Mouse (Mus musculus): ENCODE results near the gene Adamts16. TPM values are rescaled to one million over a fixed set of nuclear protein-coding genes. Genes with fewer than 3 reads are reported as not detected.

The Adamts16 gene
- polyA plus RNA-seq, 1 experiment from 2014 or later, result 2.0 TPM

GRCm38 (mm10) chr13:70726249-70726648 lies 115.4 kb downstream of the Adamts16 start:
- no peak for ATAC-seq (ENCODE audit: insufficient number of reproducible peaks, low FRiP score, low TSS enrichment, low read depth)
- 82% methylated on average over 3 of the region's 3 CpGs for WGBS

GRCm38 (mm10) chr13:70724635-70725034 lies 117.0 kb downstream of the Adamts16 start:
- Histone ChIP-seq H3K9ac (no peak overlapping the region), H3K36me3 (no peaks in the 10 kb centered on the region), H3K4me3 (no peak overlapping the region), H3K9me3 (no peaks in the 10 kb centered on the region), H3K4me1 (no peaks in the 10 kb centered on the region), H3K27me3 (no peaks in the 10 kb centered on the region), H3K27ac (no peak overlapping the region; the same call in 1 of the 2 replicates), H3K4me2 (no peak overlapping the region)
- no peak for ATAC-seq (ENCODE audit: insufficient number of reproducible peaks, low FRiP score, low TSS enrichment, low read depth)
- 57% methylated on average over 3 of the region's 3 CpGs for whole genome bisulfite sequencing

More at GRCm38 (mm10) chr13:70726249-70726648, 115.4 kb downstream of the Adamts16 start:
- Histone ChIP-seq H3K27ac (no peak overlapping the region), H3K36me3 (no peaks in the 10 kb centered on the region), H3K9me3 (no peaks in the 10 kb centered on the region), H3K4me3 (no peak overlapping the region), H3K27me3 (no peaks in the 10 kb centered on the region), H3K9ac (no peak overlapping the region), H3K4me2 (no peak overlapping the region), H3K4me1 (peaks cover 6% of the 10 kb centered on the region; the same call in 1 of the 2 replicates)

GRCm38 (mm10) chr13:70724108-70724622 lies 117.4 kb downstream of the Adamts16 start:
- H3K9me3 ChIP-seq, result no peaks in the 10 kb centered on the region
- no peak for ATAC-seq (ENCODE audit: insufficient number of reproducible peaks, low FRiP score, low TSS enrichment, low read depth)
- H3K4me2 ChIP-seq, result no peak overlapping the region
- H3K4me1 ChIP-seq, result no peaks in the 10 kb centered on the region
- WGBS, result 58% methylated on average over 2 of the region's 2 CpGs
- no peak overlapping the region for H3K4me3 ChIP-seq
- no peak overlapping the region for H3K9ac ChIP-seq
- H3K27ac ChIP-seq, result no peak overlapping the region
- H3K36me3 ChIP-seq, result no peaks in the 10 kb centered on the region
- no peaks in the 10 kb centered on the region for H3K27me3 ChIP-seq

GRCm38 (mm10) chr13:70719994-70720393 lies 121.6 kb downstream of the Adamts16 start:
- 70% methylated on average over 1 of the region's 1 CpGs for WGBS
- H3K9me3 ChIP-seq, result no peaks in the 10 kb centered on the region
- ATAC-seq (ENCODE audit: insufficient number of reproducible peaks, low FRiP score, low TSS enrichment, low read depth), result no peak

GRCm38 (mm10) chr13:70718814-70719213 lies 122.8 kb downstream of the Adamts16 start:
- no peak for ATAC-seq (ENCODE audit: insufficient number of reproducible peaks, low FRiP score, low TSS enrichment, low read depth)
- H3K27ac ChIP-seq, result no peak overlapping the region

More at GRCm38 (mm10) chr13:70719994-70720393, 121.6 kb downstream of the Adamts16 start:
- no peaks in the 10 kb centered on the region for H3K27me3 ChIP-seq
- H3K36me3 ChIP-seq, result no peaks in the 10 kb centered on the region
- H3K4me1 ChIP-seq, result no peaks in the 10 kb centered on the region
- H3K27ac ChIP-seq, result no peak overlapping the region
- H3K4me2 ChIP-seq, result no peak overlapping the region
- no peak overlapping the region for H3K4me3 ChIP-seq
- no peak overlapping the region for H3K9ac ChIP-seq

GRCm38 (mm10) chr13:70716022-70716421 lies 125.6 kb downstream of the Adamts16 start:
- no peaks in the 10 kb centered on the region for H3K9me3 ChIP-seq
- no peaks in the 10 kb centered on the region for H3K4me1 ChIP-seq
- no peak overlapping the region for H3K4me3 ChIP-seq
- ATAC-seq (ENCODE audit: insufficient number of reproducible peaks, low FRiP score, low TSS enrichment, low read depth), result no peak
- no peaks in the 10 kb centered on the region for H3K27me3 ChIP-seq
- H3K36me3 ChIP-seq, result no peaks in the 10 kb centered on the region
- 65% methylated on average over 5 of the region's 5 CpGs for WGBS
- H3K27ac ChIP-seq, result no peak overlapping the region
- H3K9ac ChIP-seq, result no peak overlapping the region
- no peak overlapping the region for H3K4me2 ChIP-seq

More at GRCm38 (mm10) chr13:70718814-70719213, 122.8 kb downstream of the Adamts16 start:
- H3K4me1 ChIP-seq, result no peaks in the 10 kb centered on the region
- WGBS, result 76% methylated on average over 2 of the region's 2 CpGs
- H3K27me3 ChIP-seq, result no peaks in the 10 kb centered on the region
- H3K4me2 ChIP-seq, result no peak overlapping the region
- no peaks in the 10 kb centered on the region for H3K36me3 ChIP-seq
- H3K9me3 ChIP-seq, result no peaks in the 10 kb centered on the region
- H3K9ac ChIP-seq, result no peak overlapping the region
- no peak overlapping the region for H3K4me3 ChIP-seq

- no peak overlapping the region for H3K4me2 ChIP-seq
- H3K27ac ChIP-seq, result no peak overlapping the region
- no peaks in the 10 kb centered on the region for H3K4me1 ChIP-seq
- no peaks in the 10 kb centered on the region for H3K36me3 ChIP-seq
- ATAC-seq (ENCODE audit: insufficient number of reproducible peaks, low FRiP score, low TSS enrichment, low read depth), result no peak
- 78% methylated on average over 7 of the region's 7 CpGs for WGBS
- H3K4me3 ChIP-seq, result no peak overlapping the region
- H3K9ac ChIP-seq, result no peak overlapping the region
- no peaks in the 10 kb centered on the region for H3K27me3 ChIP-seq
- no peaks in the 10 kb centered on the region for H3K9me3 ChIP-seq
These were observed 127.4 kb downstream of the Adamts16 start for GRCm38 (mm10) chr13:70714081-70714775.

- no peaks in the 10 kb centered on the region for H3K27me3 ChIP-seq
- no peaks in the 10 kb centered on the region for H3K4me1 ChIP-seq
- no peak overlapping the region for H3K27ac ChIP-seq
- H3K9ac ChIP-seq, result no peak overlapping the region
- 60% methylated on average over 5 of the region's 5 CpGs for WGBS
- ATAC-seq (ENCODE audit: insufficient number of reproducible peaks, low FRiP score, low TSS enrichment, low read depth), result no peak
- H3K36me3 ChIP-seq, result no peaks in the 10 kb centered on the region
- no peak overlapping the region for H3K4me2 ChIP-seq
- no peaks in the 10 kb centered on the region for H3K9me3 ChIP-seq
- H3K4me3 ChIP-seq, result no peak overlapping the region
These were observed 128.3 kb downstream of the Adamts16 start for GRCm38 (mm10) chr13:70713331-70713730.

GRCm38 (mm10) chr13:70707158-70707854 lies 134.3 kb downstream of the Adamts16 start:
- Histone ChIP-seq H3K36me3 (no peaks in the 10 kb centered on the region), H3K9me3 (no peaks in the 10 kb centered on the region), H3K27me3 (no peaks in the 10 kb centered on the region), H3K27ac (no peak overlapping the region), H3K9ac (no peak overlapping the region), H3K4me1 (no peaks in the 10 kb centered on the region), H3K4me2 (no peak overlapping the region), H3K4me3 (no peak overlapping the region)
- no peak for ATAC-seq (ENCODE audit: insufficient number of reproducible peaks, low FRiP score, low TSS enrichment, low read depth)
- 85% methylated on average over 5 of the region's 5 CpGs for WGBS

GRCm38 (mm10) chr13:70702904-70703303 lies 138.7 kb downstream of the Adamts16 start:
- Histone ChIP-seq H3K9ac (no peak overlapping the region), H3K4me3 (no peak overlapping the region), H3K36me3 (no peaks in the 10 kb centered on the region), H3K4me1 (no peaks in the 10 kb centered on the region), H3K4me2 (no peak overlapping the region), H3K27me3 (no peaks in the 10 kb centered on the region), H3K27ac (no peak overlapping the region), H3K9me3 (no peaks in the 10 kb centered on the region)
- no peak for ATAC-seq (ENCODE audit: insufficient number of reproducible peaks, low FRiP score, low TSS enrichment, low read depth)
- WGBS, result 12% methylated on average over 4 of the region's 4 CpGs

GRCm38 (mm10) chr13:70698812-70699387 lies 142.7 kb downstream of the Adamts16 start:
- no peaks in the 10 kb centered on the region for H3K4me1 ChIP-seq
- no peak for ATAC-seq (ENCODE audit: insufficient number of reproducible peaks, low FRiP score, low TSS enrichment, low read depth)
- H3K9me3 ChIP-seq, result no peaks in the 10 kb centered on the region
- H3K4me3 ChIP-seq, result no peak overlapping the region
- H3K36me3 ChIP-seq, result no peaks in the 10 kb centered on the region
- no peaks in the 10 kb centered on the region for H3K27me3 ChIP-seq
- no peak overlapping the region for H3K27ac ChIP-seq
- WGBS, result 74% methylated on average over 4 of the region's 4 CpGs
- no peak overlapping the region for H3K9ac ChIP-seq
- H3K4me2 ChIP-seq, result no peak overlapping the region

GRCm38 (mm10) chr13:70689452-70689960 lies 152.1 kb downstream of the Adamts16 start:
- Histone ChIP-seq H3K4me1 (no peaks in the 10 kb centered on the region), H3K9me3 (no peaks in the 10 kb centered on the region), H3K27me3 (no peaks in the 10 kb centered on the region), H3K4me3 (no peak overlapping the region), H3K27ac (no peak overlapping the region), H3K4me2 (no peak overlapping the region), H3K36me3 (no peaks in the 10 kb centered on the region), H3K9ac (no peak overlapping the region)
- WGBS, result 24% methylated on average over 2 of the region's 2 CpGs
- no peak for ATAC-seq (ENCODE audit: insufficient number of reproducible peaks, low FRiP score, low TSS enrichment, low read depth)
